Mouse (Mus musculus): ENCODE measurements around the gene Apc2. TPM values are rescaled to one million over a fixed set of nuclear protein-coding genes. Genes with fewer than 3 reads are reported as not detected.
A peak's percentile ranks its signal among the peaks of the same experiment; 100 is the strongest.

Gene Apc2
- total RNA-seq, 2 experiments from 2014 or later = 2.6 to 2.8 TPM

GRCm38 (mm10) chr10:80262776-80263365, 32.9 kb upstream of the Apc2 start:
- no peak for DNase-seq

GRCm38 (mm10) chr10:80264341-80265148, 31.2 kb upstream of the Apc2 start:
- peak; percentile 97 to 99 for DNase-seq

- no peak for DNase-seq
Measured at GRCm38 (mm10) chr10:80265149-80265486, 30.7 kb upstream of the Apc2 start.

GRCm38 (mm10) chr10:80270099-80270498, 25.7 kb upstream of the Apc2 start:
- DNase-seq = no peak

GRCm38 (mm10) chr10:80270734-80271181, 25.0 kb upstream of the Apc2 start:
- no peak for DNase-seq

- DNase-seq = no peak
Measured at GRCm38 (mm10) chr10:80271186-80271843, 24.5 kb upstream of the Apc2 start.

- DNase-seq = no peak
Measured at GRCm38 (mm10) chr10:80271870-80272585, 23.7 kb upstream of the Apc2 start.

GRCm38 (mm10) chr10:80273847-80274246, 21.9 kb upstream of the Apc2 start:
- DNase-seq = no peak

- DNase-seq = no peak
Measured at GRCm38 (mm10) chr10:80276238-80276637, 19.5 kb upstream of the Apc2 start.

GRCm38 (mm10) chr10:80278390-80278789, 17.4 kb upstream of the Apc2 start:
- no peak for DNase-seq

- no peak for DNase-seq
Measured at GRCm38 (mm10) chr10:80279273-80279672, 16.5 kb upstream of the Apc2 start.

- peak; percentile 67 to 73 for DNase-seq
Measured at GRCm38 (mm10) chr10:80281304-80281703, 14.5 kb upstream of the Apc2 start.

GRCm38 (mm10) chr10:80281921-80282371, 13.8 kb upstream of the Apc2 start:
- DNase-seq = peak; percentile 53 to 67

GRCm38 (mm10) chr10:80282481-80283441, 13.0 kb upstream of the Apc2 start:
- DNase-seq = no peak

GRCm38 (mm10) chr10:80285222-80286070, 10.3 kb upstream of the Apc2 start:
- no peak for DNase-seq

GRCm38 (mm10) chr10:80288097-80288496, 7.7 kb upstream of the Apc2 start:
- DNase-seq = no peak

GRCm38 (mm10) chr10:80288657-80289056, 7.1 kb upstream of the Apc2 start:
- DNase-seq = no peak

- DNase-seq = peak; percentile 95
Measured at GRCm38 (mm10) chr10:80292251-80293146, 3.3 kb upstream of the Apc2 start, which contains the start of gene Rps15. Gene Rps15 (plus strand): TSS chr10:80292453.

- no peak for DNase-seq
Measured at GRCm38 (mm10) chr10:80293325-80293724, 2.5 kb upstream of the Apc2 start.

All from heart, adult 18-20 months (tissue).